Mouse (Mus musculus) small intestine, adult 2 months (tissue): ENCODE data around the gene Raver2.

Source experiments
- CTCF ChIP-seq: fragments of 200-500 bp; IDR thresholded peaks from 2 replicates; pipeline ENCODE4 v1.5.1; 2012; ENCODE audit warnings: low read depth, mild to moderate bottlenecking, control low read depth, inconsistent platforms, low read length, moderate library complexity, mixed read lengths; ENCODE audit not compliant: insufficient replicate concordance, insufficient read length; ENCODE audit errors: extremely low read depth
- POLR2A ChIP-seq: fragments of 200-500 bp; IDR thresholded peaks from 2 replicates; pipeline ENCODE4 v1.6.1; 2012; ENCODE audit warnings: low read depth, mild to moderate bottlenecking, control low read depth, inconsistent platforms, low read length, moderate library complexity

DNA sequence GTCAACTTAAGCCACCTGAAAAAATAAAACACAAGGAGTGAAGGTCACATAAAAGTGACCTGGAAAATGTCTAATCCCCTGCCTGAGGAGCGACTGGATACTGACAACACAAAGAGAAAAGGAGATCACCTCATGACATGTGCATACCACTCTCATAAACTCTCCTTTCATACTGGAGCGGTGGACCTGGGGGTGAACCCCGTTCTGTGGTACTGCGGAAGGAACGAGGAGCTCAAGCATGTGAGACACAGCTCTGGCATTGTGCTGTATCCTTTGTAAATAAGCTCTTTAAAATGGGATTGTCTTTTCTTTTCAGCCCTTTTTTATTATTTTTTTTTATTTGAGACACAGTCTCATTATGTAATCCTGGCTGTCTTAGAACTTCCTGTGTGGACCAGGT, 111.9 kb downstream of the Raver2 start:
- no peak for TF ChIP-seq CTCF
- TF ChIP-seq POLR2A, result no peak
